Mouse (Mus musculus): ENCODE measurements at regions not wholly inside any gene's neighbourhood (a gene's known extent, or its start where the extent isn't known, plus 50 kb on each side); places are given as distances from the start of the nearest gene placed in this dataset.
A peak's percentile ranks its signal among the peaks of the same experiment; 100 is the strongest.
"Not testable (repeated sequence)": the region's sequence is repeated elsewhere in the genome, so short reads cannot be mapped to it uniquely, and the experiment has no call there.

DNA sequence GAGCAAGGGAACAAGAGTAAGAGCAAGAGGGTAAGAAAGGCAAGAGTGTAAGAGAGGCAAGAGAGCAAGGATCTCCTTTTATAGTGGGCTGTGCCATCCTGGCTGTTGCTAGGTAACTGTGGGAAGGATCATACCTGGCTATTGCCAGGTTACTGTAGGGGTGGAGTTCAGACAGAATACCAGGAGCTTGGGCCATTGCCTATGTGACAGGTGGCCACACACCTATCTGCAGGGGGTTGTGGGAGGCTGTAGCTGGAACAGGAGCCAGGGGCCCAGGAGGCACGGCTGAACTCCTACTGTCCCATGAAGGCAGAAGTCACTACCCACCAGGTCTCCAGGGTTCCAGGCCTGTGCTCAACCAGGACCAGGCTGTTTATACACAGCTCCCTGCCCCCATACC is 1149.0 kb downstream of the 9330182O14Rik start:
- no peak for DNase-seq

- DNase-seq = no peak
These were observed 1152.7 kb downstream of the 9330182O14Rik start for GRCm38 (mm10) chr15:41286809-41287413.

GRCm38 (mm10) chr15:41297419-41297818 is 1163.3 kb downstream of the 9330182O14Rik start:
- no peak for DNase-seq

DNA sequence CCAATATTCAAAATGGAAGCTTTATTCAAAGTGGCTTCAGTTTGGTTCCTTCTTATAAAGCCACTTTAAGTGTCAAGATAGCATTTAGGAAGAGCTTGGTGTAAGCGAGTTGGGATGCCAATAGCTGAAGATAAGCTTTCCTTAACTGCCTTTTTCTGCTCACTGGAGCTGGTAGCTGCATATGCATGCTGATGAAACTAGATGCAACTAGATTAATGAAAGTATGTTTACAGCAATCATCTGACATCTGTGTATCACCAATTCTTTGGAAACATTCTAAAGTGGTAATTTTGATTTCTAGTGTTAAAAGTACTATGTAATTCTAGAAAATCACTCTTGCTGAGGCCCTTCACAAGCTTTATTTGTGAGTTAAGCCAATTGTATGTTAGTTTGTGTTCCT is 1172.5 kb downstream of the 9330182O14Rik start:
- DNase-seq = no peak

GRCm38 (mm10) chr15:41311728-41312320 is 1177.7 kb downstream of the 9330182O14Rik start:
- DNase-seq = no peak

- no peak for DNase-seq
These were observed 1180.8 kb downstream of the 9330182O14Rik start for GRCm38 (mm10) chr15:41314916-41315315.

- peak; percentile 63 for DNase-seq
These were observed 1191.6 kb downstream of the 9330182O14Rik start for GRCm38 (mm10) chr15:41325633-41326252.

DNA sequence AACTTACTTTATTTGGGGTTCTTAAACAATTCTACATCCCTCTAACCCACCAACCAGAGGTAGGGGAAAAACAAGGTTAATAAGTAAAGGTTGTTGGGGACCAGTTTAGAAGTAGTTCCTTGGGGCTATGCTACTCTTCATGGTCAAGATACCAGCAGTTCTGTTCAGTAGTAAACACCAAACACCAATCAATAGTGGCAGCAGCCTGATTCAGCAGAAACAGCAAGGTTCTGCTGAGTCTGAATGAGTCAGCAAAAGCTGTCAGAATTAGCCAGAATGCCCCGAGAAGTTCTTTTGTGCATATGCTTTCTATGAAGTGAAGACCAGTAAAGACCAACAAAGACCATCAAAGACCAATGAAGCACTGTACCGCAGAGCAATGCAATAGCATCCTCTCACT is 1195.1 kb downstream of the 9330182O14Rik start:
- DNase-seq = no peak

DNA sequence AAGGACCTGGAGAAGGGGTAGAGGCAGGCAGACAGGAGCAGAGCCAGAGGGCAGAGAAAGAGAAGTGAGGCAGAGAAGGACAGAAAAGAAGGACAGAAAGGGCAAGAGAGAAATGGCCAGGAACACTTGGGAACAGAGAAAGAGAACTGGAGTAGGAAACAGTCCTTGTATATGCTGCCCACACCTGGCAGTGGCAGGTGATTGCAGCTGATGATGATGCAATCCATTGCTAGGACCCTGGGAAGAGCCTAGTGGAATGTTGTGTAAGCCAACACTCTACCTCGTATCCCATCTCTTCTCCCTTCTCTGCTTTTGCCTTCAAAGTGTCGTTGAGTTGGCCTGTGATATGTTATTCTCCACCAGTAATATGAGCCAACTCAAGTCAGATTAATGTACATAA is 1195.9 kb downstream of the 9330182O14Rik start:
- DNase-seq = no peak

DNA sequence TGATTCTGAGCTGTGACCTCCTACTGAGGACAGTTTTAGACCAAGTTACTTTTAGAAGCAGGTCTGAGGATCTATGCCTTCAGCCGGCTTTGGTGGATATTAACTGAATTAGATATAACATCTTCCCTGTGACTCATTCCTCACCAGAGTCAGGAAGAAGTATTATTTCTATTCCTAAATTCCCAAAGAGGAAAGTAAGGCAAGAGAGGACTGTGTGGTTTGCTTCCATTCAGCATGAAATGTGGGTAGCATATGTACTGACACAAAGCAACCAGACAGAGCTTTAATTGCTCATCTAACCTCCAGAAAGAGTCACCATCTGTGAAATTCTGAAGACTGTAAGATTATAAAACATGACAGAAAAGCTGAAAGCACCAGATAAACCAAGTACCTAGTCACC is 1198.3 kb downstream of the 9330182O14Rik start:
- no peak for DNase-seq

GRCm38 (mm10) chr15:41333165-41333564 is 1199.0 kb downstream of the 9330182O14Rik start:
- DNase-seq = no peak

GRCm38 (mm10) chr15:41340621-41341020 is 1206.5 kb downstream of the 9330182O14Rik start:
- not testable (repeated sequence) for DNase-seq

DNA sequence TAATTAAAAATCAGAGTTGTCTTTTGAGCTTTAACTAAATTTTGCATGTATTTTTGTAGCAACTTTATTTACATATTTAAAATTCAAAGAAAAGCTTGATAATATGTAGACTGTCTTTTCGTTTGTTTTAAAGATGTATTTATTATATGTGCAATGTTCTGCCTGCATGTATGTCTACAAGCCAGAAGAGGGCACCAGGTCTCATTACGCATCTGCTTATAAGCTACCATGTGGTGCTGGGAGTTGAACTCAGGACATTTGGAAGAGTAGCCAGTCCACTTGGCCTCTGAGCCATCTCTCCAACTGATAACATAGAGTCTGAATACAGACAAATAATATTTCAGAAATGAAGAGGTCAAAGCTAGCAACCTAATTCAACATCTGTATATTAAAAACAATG is 1211.4 kb downstream of the 9330182O14Rik start:
- DNase-seq = no peak

- no peak for DNase-seq
These were observed 1213.1 kb downstream of the 9330182O14Rik start for GRCm38 (mm10) chr15:41347221-41347620.

DNA sequence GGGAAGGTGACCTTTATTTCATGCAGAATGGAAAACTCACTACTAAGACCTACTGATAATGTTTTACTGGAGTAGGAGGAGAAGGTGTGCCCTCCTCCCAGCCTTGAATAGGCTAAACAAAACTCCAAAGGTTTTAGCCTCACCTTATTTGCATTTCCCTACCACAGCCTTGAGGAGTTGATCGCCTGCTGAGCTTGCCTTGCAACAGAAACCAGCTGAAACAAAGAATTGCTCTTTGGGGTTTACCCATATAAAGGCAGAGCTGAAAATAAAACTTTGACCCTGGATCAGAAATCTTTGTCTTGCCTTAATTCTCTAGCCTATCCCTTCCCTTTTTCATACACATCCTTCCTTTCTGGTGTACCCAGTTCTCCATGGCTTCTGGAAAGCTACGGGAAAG is 1218.0 kb downstream of the 9330182O14Rik start:
- no peak for DNase-seq

DNA sequence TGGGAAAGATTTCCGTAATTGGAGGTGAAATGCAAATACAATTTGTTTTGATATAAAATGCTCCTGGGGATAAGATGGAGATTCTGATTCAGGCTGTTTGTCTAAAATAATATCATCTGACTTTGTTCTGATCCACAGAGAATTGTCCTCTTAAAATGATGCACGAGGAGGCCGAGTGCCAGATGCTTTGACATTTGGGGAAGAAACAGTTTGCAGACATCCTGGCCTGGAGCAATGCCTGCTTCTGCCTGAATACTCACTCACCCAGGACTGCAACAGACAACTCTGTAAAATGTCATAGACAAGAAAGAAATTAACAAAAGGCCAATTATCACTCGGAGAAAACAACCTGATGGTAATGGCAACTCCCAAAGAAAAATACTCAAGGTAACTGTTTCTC is 1225.1 kb downstream of the 9330182O14Rik start:
- no peak for DNase-seq

GRCm38 (mm10) chr15:41374669-41375068 is 1240.5 kb downstream of the 9330182O14Rik start:
- no peak for DNase-seq

DNA sequence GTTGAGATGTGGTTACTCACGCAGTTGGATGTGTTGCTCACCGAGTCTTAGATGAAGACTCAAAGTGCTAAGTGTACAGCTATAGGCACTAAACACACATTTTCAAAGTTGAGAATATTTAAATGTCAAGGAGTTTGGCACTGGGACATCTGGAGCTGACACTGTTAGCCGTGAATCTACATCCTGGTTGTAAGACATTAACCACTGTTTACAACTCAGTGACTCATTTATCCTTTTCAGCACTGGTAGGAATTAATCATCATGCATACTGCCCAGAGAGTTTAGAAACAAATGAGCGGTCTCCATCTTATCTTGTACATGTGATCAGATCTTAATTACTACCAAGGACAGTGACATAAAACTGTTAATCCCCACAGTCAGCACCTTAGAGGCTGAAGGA is 1241.7 kb downstream of the 9330182O14Rik start:
- DNase-seq = no peak

GRCm38 (mm10) chr15:41379637-41380036 is 1245.5 kb downstream of the 9330182O14Rik start:
- DNase-seq = no peak

DNA sequence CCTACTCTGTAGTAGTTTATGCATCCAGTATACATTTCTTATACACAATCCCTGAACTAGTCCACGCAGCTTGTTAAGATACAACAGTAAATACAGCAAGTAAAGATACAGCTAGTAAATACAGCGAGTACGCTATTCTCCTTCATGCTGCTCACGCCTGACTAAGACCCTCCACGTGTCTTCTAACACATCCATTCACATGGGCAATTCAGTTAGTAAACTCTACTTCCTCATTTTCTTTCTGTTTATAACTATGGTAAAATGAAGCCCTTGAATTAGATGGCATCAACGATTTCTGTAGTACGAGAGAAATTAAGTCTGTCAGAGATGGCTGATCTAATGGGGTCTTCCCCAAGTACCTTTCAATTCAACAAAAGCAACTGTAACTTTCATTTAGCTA is 1246.3 kb downstream of the 9330182O14Rik start:
- DNase-seq = no peak

- DNase-seq = no peak
These were observed 1256.5 kb downstream of the 9330182O14Rik start for GRCm38 (mm10) chr15:41390699-41391098.

Data from right cerebral cortex, postnatal 4 days (tissue).